Mouse (Mus musculus): ENCODE data around the gene Kcnb1. TPM values are rescaled to one million over a fixed set of nuclear protein-coding genes. Genes with fewer than 3 reads are reported as not detected.

The Kcnb1 gene
- polyA plus RNA-seq, 1 experiment from 2014 or later, result 1.6 TPM

GRCm38 (mm10) chr2:167201463-167202291 lies 11.7 kb upstream of the Kcnb1 start:
- Histone ChIP-seq H3K27ac (peak overlapping the region; percentile 85), H3K4me3 (0 out of 2 replicates have a peak overlapping the region, but pooled peaks have one; percentile 8), H3K27me3 (0 out of 2 replicates have a peak, but pooled peaks cover 3% of the 10 kb centered on the region), H3K4me1 (peaks cover 23% of the 10 kb centered on the region), H3K4me2 (replicated peaks) (peak overlapping the region; percentile 37), H3K9ac (no peak overlapping the region; the same call in 1 of the 2 replicates), H3K36me3 (no peaks in the 10 kb centered on the region), H3K9me3 (replicated peaks) (no peaks in the 10 kb centered on the region)
- WGBS, result 30% methylated on average over 16 of the region's 16 CpGs
- ATAC-seq (ENCODE audit: low FRiP score), result peak; percentile 57

GRCm38 (mm10) chr2:167198660-167199427 lies 8.9 kb upstream of the Kcnb1 start:
- WGBS, result 45% methylated on average over 13 of the region's 13 CpGs
- H3K27ac ChIP-seq, result peak overlapping the region; percentile 44
- no peaks in the 10 kb centered on the region for H3K9me3 ChIP-seq (replicated peaks)
- no peak overlapping the region for H3K9ac ChIP-seq
- H3K36me3 ChIP-seq, result no peaks in the 10 kb centered on the region
- H3K27me3 ChIP-seq, result 0 out of 2 replicates have a peak, but pooled peaks cover 3% of the 10 kb centered on the region
- no peak overlapping the region for H3K4me2 ChIP-seq (replicated peaks)
- peak; percentile 15; the same call in 1 of the 2 replicates for ATAC-seq (ENCODE audit: low FRiP score)
- H3K4me1 ChIP-seq, result peaks cover 23% of the 10 kb centered on the region
- no peak overlapping the region for H3K4me3 ChIP-seq

GRCm38 (mm10) chr2:167193361-167193760 lies 3.4 kb upstream of the Kcnb1 start:
- H3K9me3 ChIP-seq (replicated peaks), result no peaks in the 10 kb centered on the region
- H3K4me1 ChIP-seq, result peaks cover 22% of the 10 kb centered on the region
- peaks cover 29% of the 10 kb centered on the region for H3K27me3 ChIP-seq
- WGBS, result 86% methylated on average over 3 of the region's 3 CpGs
- no peak overlapping the region for H3K27ac ChIP-seq
- H3K4me3 ChIP-seq, result no peak overlapping the region
- no peak overlapping the region for H3K4me2 ChIP-seq (replicated peaks)
- no peak overlapping the region for H3K9ac ChIP-seq
- no peak for ATAC-seq (ENCODE audit: low FRiP score)
- H3K36me3 ChIP-seq, result no peaks in the 10 kb centered on the region

DNA sequence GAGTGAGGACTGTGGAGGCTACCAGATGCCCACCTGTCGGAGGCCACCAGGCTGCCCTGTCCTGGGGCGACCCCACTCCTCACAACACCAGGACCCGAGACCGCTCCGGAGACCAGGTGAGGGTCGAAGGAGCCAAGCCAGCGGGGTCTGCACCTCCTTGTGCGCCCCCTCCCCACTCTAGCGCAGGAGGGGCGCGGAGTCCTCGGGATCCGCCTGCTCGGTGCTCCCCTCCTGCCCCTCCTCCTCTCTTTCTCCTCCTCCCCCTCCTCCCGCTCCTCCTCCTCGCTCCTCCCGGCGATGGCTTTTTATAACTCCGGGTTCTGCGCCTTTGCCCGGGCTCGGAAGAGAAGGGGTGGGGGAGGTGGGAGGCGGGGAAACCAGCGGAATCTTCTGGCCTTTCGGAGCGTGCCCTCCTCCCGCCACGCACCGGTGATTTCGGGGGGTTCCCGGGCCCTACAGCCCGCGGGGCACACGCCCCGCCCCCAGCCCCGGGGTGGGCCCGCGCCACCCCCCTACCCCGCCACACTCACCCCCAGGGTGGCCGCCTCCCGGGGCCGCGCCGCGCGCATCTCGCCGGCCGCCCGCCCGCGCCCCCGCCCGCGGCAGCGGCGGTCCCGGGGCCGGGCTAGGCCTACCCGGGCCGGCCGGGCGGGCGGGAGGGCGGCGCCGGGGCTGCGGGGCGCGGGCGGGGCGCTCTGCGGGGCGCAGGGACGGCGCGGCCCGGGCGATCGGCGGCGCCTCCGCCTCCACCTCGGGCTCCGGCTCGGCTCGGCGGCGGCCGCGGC lies 472 bp downstream of the Kcnb1 start:
- H3K9ac ChIP-seq, result peak overlapping the region; percentile 63
- peak overlapping the region; percentile 82 for H3K4me2 ChIP-seq (replicated peaks)
- peaks cover 28% of the 10 kb centered on the region for H3K4me1 ChIP-seq
- peaks cover 59% of the 10 kb centered on the region for H3K27me3 ChIP-seq
- no peaks in the 10 kb centered on the region for H3K9me3 ChIP-seq (replicated peaks)
- no peaks in the 10 kb centered on the region for H3K36me3 ChIP-seq
- peak; percentile 37 for ATAC-seq (ENCODE audit: low FRiP score)
- no peak overlapping the region for H3K27ac ChIP-seq
- WGBS, result under 1% methylated on average over 49 of the region's 91 CpGs
- H3K4me3 ChIP-seq, result peak overlapping the region; percentile 54

GRCm38 (mm10) chr2:167188315-167189207 lies 1.4 kb downstream of the Kcnb1 start:
- peaks cover 28% of the 10 kb centered on the region for H3K4me1 ChIP-seq
- H3K9me3 ChIP-seq (replicated peaks), result no peaks in the 10 kb centered on the region
- WGBS, result 14% methylated on average over 63 of the region's 83 CpGs
- no peak overlapping the region for H3K27ac ChIP-seq
- H3K4me3 ChIP-seq, result peak overlapping the region; percentile 54
- no peak overlapping the region for H3K9ac ChIP-seq
- peak overlapping the region; percentile 82 for H3K4me2 ChIP-seq (replicated peaks)
- peak; percentile 26; the same call in 1 of the 2 replicates for ATAC-seq (ENCODE audit: low FRiP score)
- no peaks in the 10 kb centered on the region for H3K36me3 ChIP-seq
- peaks cover 59% of the 10 kb centered on the region for H3K27me3 ChIP-seq

GRCm38 (mm10) chr2:167187119-167187518 lies 2.8 kb downstream of the Kcnb1 start:
- Histone ChIP-seq H3K9ac (no peak overlapping the region), H3K4me3 (no peak overlapping the region), H3K27ac (no peak overlapping the region), H3K9me3 (replicated peaks) (no peaks in the 10 kb centered on the region), H3K36me3 (no peaks in the 10 kb centered on the region), H3K27me3 (peaks cover 59% of the 10 kb centered on the region), H3K4me2 (replicated peaks) (no peak overlapping the region), H3K4me1 (peaks cover 28% of the 10 kb centered on the region)
- ATAC-seq (ENCODE audit: low FRiP score), result no peak
- 89% methylated on average over 5 of the region's 5 CpGs for WGBS

GRCm38 (mm10) chr2:167186544-167186943 lies 3.4 kb downstream of the Kcnb1 start:
- 57% methylated on average over 10 of the region's 10 CpGs for WGBS
- H3K9me3 ChIP-seq (replicated peaks), result no peaks in the 10 kb centered on the region
- H3K4me2 ChIP-seq (replicated peaks), result no peak overlapping the region
- peaks cover 28% of the 10 kb centered on the region for H3K4me1 ChIP-seq
- no peak for ATAC-seq (ENCODE audit: low FRiP score)
- H3K9ac ChIP-seq, result no peak overlapping the region
- no peak overlapping the region for H3K4me3 ChIP-seq
- peaks cover 58% of the 10 kb centered on the region for H3K27me3 ChIP-seq
- no peaks in the 10 kb centered on the region for H3K36me3 ChIP-seq
- H3K27ac ChIP-seq, result no peak overlapping the region

GRCm38 (mm10) chr2:167186003-167186402 lies 4.0 kb downstream of the Kcnb1 start:
- H3K9ac ChIP-seq, result no peak overlapping the region
- no peak overlapping the region for H3K4me3 ChIP-seq
- H3K4me1 ChIP-seq, result peaks cover 28% of the 10 kb centered on the region
- no peak overlapping the region for H3K4me2 ChIP-seq (replicated peaks)
- H3K36me3 ChIP-seq, result no peaks in the 10 kb centered on the region
- no peak overlapping the region for H3K27ac ChIP-seq
- ATAC-seq (ENCODE audit: low FRiP score), result no peak
- no peaks in the 10 kb centered on the region for H3K9me3 ChIP-seq (replicated peaks)
- peaks cover 52% of the 10 kb centered on the region for H3K27me3 ChIP-seq
- WGBS, result 56% methylated on average over 13 of the region's 13 CpGs

DNA sequence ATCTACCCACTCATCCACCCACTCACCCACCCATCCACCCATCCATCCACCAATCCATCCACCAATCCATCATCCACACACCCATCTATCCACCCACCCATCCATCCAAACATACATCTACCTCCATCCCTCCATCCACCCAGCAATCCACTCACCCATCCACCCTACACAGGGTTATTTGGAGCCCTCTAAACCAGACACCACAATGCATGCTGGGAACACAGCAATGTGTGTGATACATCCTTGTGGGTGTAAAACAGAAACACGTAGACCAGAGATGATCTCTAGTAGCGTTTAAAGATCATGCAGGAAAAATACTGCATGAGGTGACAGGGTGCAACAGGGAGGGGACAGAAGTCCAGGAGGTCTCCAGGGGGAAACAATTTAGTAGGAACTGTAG lies 4.5 kb downstream of the Kcnb1 start:
- 91% methylated on average over 2 of the region's 2 CpGs for WGBS

DNA sequence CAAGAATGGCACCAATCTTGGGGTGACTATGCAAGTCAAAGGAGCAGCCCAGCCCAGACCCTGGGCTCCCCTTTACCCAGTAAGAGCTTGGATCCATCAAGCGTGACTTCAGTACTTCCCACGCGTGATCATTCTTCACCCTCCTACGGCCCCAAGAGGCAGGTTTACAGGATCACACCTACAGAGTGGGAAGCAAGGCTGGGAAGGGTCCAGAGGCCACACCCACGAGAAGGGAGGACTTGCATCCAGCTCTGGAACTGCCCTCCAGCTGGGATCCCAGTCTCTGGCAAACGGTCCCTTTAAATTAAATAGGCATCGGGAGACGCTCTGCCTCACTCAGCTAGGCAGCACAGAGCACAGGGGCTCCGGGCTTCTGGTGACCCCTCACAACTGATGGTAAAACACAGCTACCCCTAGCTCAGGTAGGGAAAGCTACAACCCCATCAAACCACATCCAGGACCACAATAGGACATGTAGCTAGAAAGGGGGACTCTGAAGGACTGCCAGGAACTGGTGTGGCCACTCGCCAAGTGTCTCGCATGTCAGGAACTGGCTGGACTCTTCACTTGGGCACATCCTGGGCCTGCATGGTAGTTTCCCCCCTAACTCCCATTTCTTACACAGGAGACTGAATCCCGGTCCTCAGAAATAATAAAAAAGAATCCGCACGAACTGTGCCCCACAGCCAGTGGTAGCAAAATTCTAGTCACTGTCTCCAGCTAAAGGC lies 8.1 kb downstream of the Kcnb1 start:
- Histone ChIP-seq H3K4me3 (no peak overlapping the region), H3K27ac (no peak overlapping the region), H3K4me2 (replicated peaks) (no peak overlapping the region), H3K27me3 (peaks cover 14% of the 10 kb centered on the region), H3K36me3 (no peaks in the 10 kb centered on the region), H3K9ac (no peak overlapping the region), H3K9me3 (replicated peaks) (no peaks in the 10 kb centered on the region), H3K4me1 (0 out of 2 replicates have a peak, but pooled peaks cover 4% of the 10 kb centered on the region)
- 88% methylated on average over 14 of the region's 14 CpGs for WGBS
- no peak for ATAC-seq (ENCODE audit: low FRiP score)

More for the DNA sequence above, 4.5 kb downstream of the Kcnb1 start:
- no peak for ATAC-seq (ENCODE audit: low FRiP score)
- H3K4me1 ChIP-seq, result peaks cover 22% of the 10 kb centered on the region
- no peak overlapping the region for H3K4me2 ChIP-seq (replicated peaks)
- peaks cover 46% of the 10 kb centered on the region for H3K27me3 ChIP-seq
- H3K36me3 ChIP-seq, result no peaks in the 10 kb centered on the region
- no peak overlapping the region for H3K4me3 ChIP-seq
- H3K27ac ChIP-seq, result no peak overlapping the region
- no peaks in the 10 kb centered on the region for H3K9me3 ChIP-seq (replicated peaks)
- H3K9ac ChIP-seq, result no peak overlapping the region

Measured in hindbrain, embryonic 12.5 days (tissue).